Mouse (Mus musculus) MEL (cell line): ENCODE data around the gene Slc25a54. TPM values are rescaled to one million over a fixed set of nuclear protein-coding genes. Genes with fewer than 3 reads are reported as not detected.

Source experiments
- DNase-seq: peaks from one replicate; pipeline ENCODE4 v3.0.0; 2011; ENCODE audit warnings: low read depth, low spot score
- H3K27ac ChIP-seq: 2 replicates; pipeline ENCODE4 v1.5.1; 2012; ENCODE audit warnings: low read depth, mild to moderate bottlenecking, control low read depth, low read length, moderate library complexity; ENCODE audit not compliant: control insufficient read depth
- H3K27me3 ChIP-seq, 2 experiments: fragments of 150-350 bp in 1 of 2; sonication (generic) in 1 of 2; 2 replicates each; pipeline ENCODE4 v1.6.1; 2012; ENCODE audit warnings: low read length in 2 of 2, mild to moderate bottlenecking in 2 of 2, improper control_type of control experiment in 1 of 2, moderate library complexity in 1 of 2; ENCODE audit not compliant: insufficient read depth in 2 of 2, control insufficient read depth in 1 of 2
- H3K36me3 ChIP-seq, 2 experiments: 2 replicates each; pipeline ENCODE4 v1.6.1; 2012 to 2014; ENCODE audit warnings: low read length in 2 of 2, improper control_type of control experiment in 1 of 2, inconsistent platforms in 1 of 2, mild to moderate bottlenecking in 1 of 2; ENCODE audit not compliant: insufficient read depth in 2 of 2, control insufficient read depth in 1 of 2
- H3K4me1 ChIP-seq, 2 experiments: fragments of 150-350 bp in 1 of 2; sonication (generic) in 1 of 2; 2 replicates each; pipeline ENCODE4 v1.6.1; 2012; ENCODE audit warnings: low read length in 2 of 2, improper control_type of control experiment in 1 of 2, mild to moderate bottlenecking in 1 of 2; ENCODE audit not compliant: insufficient read depth in 2 of 2, control insufficient read depth in 1 of 2
- H3K4me3 ChIP-seq, 2 experiments: fragments of 150-350 bp in 1 of 2; sonication (generic) in 1 of 2; 2 replicates each; pipeline ENCODE4 v1.5.1; 2012; ENCODE audit warnings: low read depth in 2 of 2, low read length in 2 of 2, mild to moderate bottlenecking in 2 of 2, moderate library complexity in 2 of 2, control low read depth in 1 of 2, improper control_type of control experiment in 1 of 2; ENCODE audit not compliant: control insufficient read depth in 1 of 2, insufficient read depth in 1 of 2
- H3K79me2 ChIP-seq: 2 replicates; pipeline ENCODE4 v1.6.1; 2012; ENCODE audit warnings: mild to moderate bottlenecking, low read length, moderate library complexity; ENCODE audit not compliant: control insufficient read depth, poor library complexity, insufficient read depth
- H3K9ac ChIP-seq: 2 replicates; pipeline ENCODE4 v1.6.1; 2012; ENCODE audit warnings: low read depth, mild to moderate bottlenecking, control low read depth, low read length, moderate library complexity; ENCODE audit not compliant: control insufficient read depth, poor library complexity, severe bottlenecking
- H3K9me3 ChIP-seq: fragments of 150-350 bp; sonication (generic); replicated peaks from 2 replicates; pipeline ENCODE4 v1.6.1; 2012; ENCODE audit warnings: mild to moderate bottlenecking, low read length, improper control_type of control experiment, moderate library complexity; ENCODE audit not compliant: insufficient read depth
- CTCF ChIP-seq, 3 experiments: IDR thresholded peaks in 2 of 3; conservative IDR thresholded peaks in 1 of 3; 2 replicates each; pipeline ENCODE4 v1.5.1; 2011 to 2012; ENCODE audit warnings: low read length in 3 of 3, low read depth in 2 of 3, mild to moderate bottlenecking in 2 of 3, improper control_type of control experiment in 1 of 3, inconsistent platforms in 1 of 3, mixed read lengths in 1 of 3, moderate library complexity in 1 of 3; ENCODE audit not compliant: control insufficient read depth in 1 of 3, insufficient read depth in 1 of 3, poor library complexity in 1 of 3, severe bottlenecking in 1 of 3
- E2F4 ChIP-seq: IDR thresholded peaks from 2 replicates; pipeline ENCODE4 v1.6.1; 2011; ENCODE audit warnings: low read depth, low read length, improper control_type of control experiment, borderline replicate concordance
- ELF1 ChIP-seq: IDR thresholded peaks from 2 replicates; pipeline ENCODE4 v1.6.1; 2014; ENCODE audit warnings: low read depth, mild to moderate bottlenecking, inconsistent platforms, low read length, improper control_type of control experiment, moderate library complexity
- EP300 ChIP-seq, 2 experiments: IDR thresholded peaks; 2 replicates each; pipeline ENCODE4 v1.6.1; 2011; ENCODE audit warnings: improper control_type of control experiment in 2 of 2, low read length in 2 of 2, low read depth in 1 of 2, mild to moderate bottlenecking in 1 of 2
- GABPA ChIP-seq: IDR thresholded peaks from 2 replicates; pipeline ENCODE4 v1.6.1; 2012; ENCODE audit warnings: low read depth, mild to moderate bottlenecking, inconsistent platforms, low read length, improper control_type of control experiment, moderate library complexity
- GATA1 ChIP-seq: IDR thresholded peaks from 2 replicates; pipeline ENCODE4 v1.6.1; 2011; ENCODE audit warnings: low read depth, low read length, improper control_type of control experiment
- KAT2A ChIP-seq: conservative IDR thresholded peaks from 2 replicates; pipeline ENCODE4 v1.6.1; 2012; ENCODE audit warnings: low read depth, low read length, improper control_type of control experiment, inconsistent platforms
- MAZ ChIP-seq: IDR thresholded peaks from 2 replicates; pipeline ENCODE4 v1.6.1; 2012; ENCODE audit warnings: low read depth, mild to moderate bottlenecking, inconsistent platforms, low read length, improper control_type of control experiment
- MYB ChIP-seq: IDR thresholded peaks from 2 replicates; pipeline ENCODE4 v1.6.1; 2011; ENCODE audit warnings: mild to moderate bottlenecking, low read depth, low read length, improper control_type of control experiment
- MYC ChIP-seq: IDR thresholded peaks from 2 replicates; pipeline ENCODE4 v1.6.1; 2011; ENCODE audit warnings: low read depth, mild to moderate bottlenecking, low read length, improper control_type of control experiment, moderate library complexity
- NELFE ChIP-seq: IDR thresholded peaks from 2 replicates; pipeline ENCODE4 v1.6.1; 2011; ENCODE audit warnings: low read depth, low read length, improper control_type of control experiment
- NRF1 ChIP-seq: IDR thresholded peaks from 2 replicates; pipeline ENCODE4 v1.6.1; 2014; ENCODE audit warnings: low read depth, mild to moderate bottlenecking, inconsistent platforms, low read length, improper control_type of control experiment, moderate library complexity; ENCODE audit not compliant: poor library complexity, insufficient read depth, severe bottlenecking
- RAD21 ChIP-seq: IDR thresholded peaks from 2 replicates; pipeline ENCODE4 v1.6.1; 2011; ENCODE audit warnings: mild to moderate bottlenecking, low read depth, low read length, improper control_type of control experiment
- RCOR1 ChIP-seq: IDR thresholded peaks from 2 replicates; pipeline ENCODE4 v1.6.1; 2012; ENCODE audit warnings: low read depth, mild to moderate bottlenecking, inconsistent platforms, low read length, improper control_type of control experiment
- SIN3A ChIP-seq: IDR thresholded peaks from 2 replicates; pipeline ENCODE4 v1.6.1; 2012; ENCODE audit warnings: low read length, improper control_type of control experiment, inconsistent platforms
- TAL1 ChIP-seq: IDR thresholded peaks from 2 replicates; pipeline ENCODE4 v1.6.1; 2012; ENCODE audit warnings: mild to moderate bottlenecking, inconsistent platforms, low read length, moderate library complexity, mixed read lengths
- TBP ChIP-seq: IDR thresholded peaks from 2 replicates; pipeline ENCODE4 v1.8.0; 2011; ENCODE audit warnings: low read depth, low read length, improper control_type of control experiment
- TCF12 ChIP-seq: IDR thresholded peaks from 2 replicates; pipeline ENCODE4 v1.6.1; 2014; ENCODE audit warnings: low read depth, mild to moderate bottlenecking, inconsistent platforms, low read length, improper control_type of control experiment, moderate library complexity
- UBTF ChIP-seq: IDR thresholded peaks from 2 replicates; pipeline ENCODE4 v1.6.1; 2012; ENCODE audit warnings: low read depth, mild to moderate bottlenecking, inconsistent platforms, low read length, improper control_type of control experiment, moderate library complexity, borderline replicate concordance; ENCODE audit not compliant: insufficient read depth
- USF2 ChIP-seq, 2 experiments: IDR thresholded peaks; 2 replicates each; pipeline ENCODE4 v1.6.1; 2011 to 2012; ENCODE audit warnings: improper control_type of control experiment in 2 of 2, low read length in 2 of 2, borderline replicate concordance in 1 of 2, inconsistent platforms in 1 of 2, low read depth in 1 of 2, mild to moderate bottlenecking in 1 of 2; ENCODE audit not compliant: insufficient read depth in 1 of 2
- ZC3H11A ChIP-seq: IDR thresholded peaks from 2 replicates; pipeline ENCODE4 v1.6.1; 2012; ENCODE audit warnings: low read depth, mild to moderate bottlenecking, inconsistent platforms, low read length, improper control_type of control experiment
- ZNF384 ChIP-seq: IDR thresholded peaks from 2 replicates; pipeline ENCODE4 v1.6.1; 2012; ENCODE audit warnings: low read depth, mild to moderate bottlenecking, inconsistent platforms, low read length, improper control_type of control experiment
- polyA plus RNA-seq, 2 experiments: library from polyadenylated mRNA; stranded (reverse) in 1 of 2; unstranded in 1 of 2; fragments of >175 nt in 1 of 2; fragments of >200 nt in 1 of 2; gene quantifications; 2 replicates each; pipeline versions ENCODE4 v1.2.1 to v1.2.4; 2012; ENCODE audit warnings: low replicate concordance in 2 of 2, low read depth in 1 of 2; ENCODE audit not compliant: insufficient read length in 2 of 2, insufficient read depth in 1 of 2, missing spikeins in 1 of 2
- total RNA-seq: library from RNA; depleted of rRNA; stranded (reverse); fragments of 300-350 nt; gene quantifications from 2 replicates; pipeline ENCODE4 v1.2.3, GENCODE M21; 2012

Gene Slc25a54
- total and polyA plus RNA-seq, 3 experiments: not detected

DNA sequence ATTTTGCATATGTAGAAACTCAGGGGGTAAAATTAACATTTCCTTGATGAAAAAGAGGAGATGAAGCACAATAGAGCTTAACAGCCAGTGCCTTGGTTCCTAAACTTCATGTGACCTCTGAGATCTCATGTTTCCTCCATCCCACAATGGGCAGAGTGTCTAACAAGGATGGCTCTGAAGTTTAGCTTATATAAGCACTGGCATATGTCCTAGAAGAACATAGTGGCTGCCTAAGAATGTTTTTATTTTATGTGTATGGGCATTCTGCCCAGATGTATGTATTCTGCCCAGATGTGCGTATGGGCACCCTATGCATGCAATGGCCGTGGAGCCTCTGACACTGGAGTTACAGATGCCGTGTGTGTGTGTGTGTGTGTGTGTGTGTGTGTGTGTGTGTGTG is 77.2 kb downstream of the Slc25a54 start:
- Histone ChIP-seq H3K27me3 (no peaks in the 10 kb centered on the region), H3K27ac (no peak overlapping the region), H3K4me3 (no peak overlapping the region), H3K36me3 (no peaks in the 10 kb centered on the region; a peak in 1 of 4 replicates), H3K79me2 (no peaks in the 10 kb centered on the region), H3K9me3 (no peaks in the 10 kb centered on the region), H3K9ac (no peak overlapping the region), H3K4me1 (no peaks in the 10 kb centered on the region)
- no peak for TF ChIP-seq TCF12
- no peak for TF ChIP-seq E2F4
- no peak for TF ChIP-seq GABPA
- no peak for TF ChIP-seq GATA1
- TF ChIP-seq CTCF (IDR thresholded peaks at IDR 0.05 in 2 of 3, conservative IDR thresholded peaks at IDR 0.05 in 1 of 3; ENCODE audit: control insufficient read depth in 1 of 3, insufficient read depth in 1 of 3, low read depth in 2 of 3, low read length in 3 of 3, poor library complexity in 1 of 3, severe bottlenecking in 1 of 3): no peak
- no peak for TF ChIP-seq NELFE
- no peak for TF ChIP-seq RAD21
- TF ChIP-seq NRF1: no peak
- no peak for TF ChIP-seq EP300 (IDR thresholded peaks at IDR 0.05; ENCODE audit: low read depth in 1 of 2, low read length in 2 of 2)
- TF ChIP-seq MAZ: no peak
- no peak for DNase-seq

DNA sequence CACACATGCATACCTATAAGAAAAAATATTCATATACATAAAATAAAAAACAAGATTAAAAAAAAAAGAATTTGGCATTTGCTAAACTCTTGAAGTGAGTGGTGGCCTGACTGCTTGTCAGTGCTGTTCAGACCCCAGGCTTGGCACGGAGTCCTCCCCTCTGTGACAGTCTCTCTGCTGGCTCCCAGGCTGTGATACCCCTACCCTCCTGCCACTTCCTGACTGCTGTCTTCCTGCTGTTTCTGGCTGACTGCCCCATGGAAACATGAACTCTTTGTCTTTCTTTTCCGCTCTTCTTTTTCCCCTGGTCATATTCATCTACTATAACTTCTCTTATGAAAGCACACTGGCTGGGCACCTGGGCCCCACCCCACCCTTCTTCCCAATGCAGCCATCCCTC is 83.8 kb downstream of the Slc25a54 start:
- no peak for DNase-seq
- Histone ChIP-seq H3K4me3 (no peak overlapping the region), H3K79me2 (no peaks in the 10 kb centered on the region), H3K9me3 (no peaks in the 10 kb centered on the region), H3K27ac (no peak overlapping the region), H3K36me3 (no peaks in the 10 kb centered on the region; a peak in 1 of 4 replicates), H3K27me3 (no peaks in the 10 kb centered on the region), H3K9ac (no peak overlapping the region), H3K4me1 (no peaks in the 10 kb centered on the region)
- TF ChIP-seq MYC (no peak), GATA1 (no peak), GABPA (no peak), TAL1 (no peak), TBP (no peak), KAT2A (no peak), ELF1 (no peak), RCOR1 (no peak), USF2 (IDR thresholded peaks at IDR 0.05; ENCODE audit: borderline replicate concordance in 1 of 2, insufficient read depth in 1 of 2, low read depth in 1 of 2, low read length in 2 of 2) (no peak), TCF12 (no peak), UBTF (no peak), MYB (no peak), ZNF384 (no peak), SIN3A (no peak), ZC3H11A (no peak)
